Mouse (Mus musculus) bone marrow macrophage, adult 2 months (primary cell): ENCODE measurements around the gene Lrrtm3. TPM values are rescaled to one million over a fixed set of nuclear protein-coding genes. Genes with fewer than 3 reads are reported as not detected.

Source experiments
- H3K27ac ChIP-seq: 2 replicates; pipeline ENCODE4 v1.5.1; 2012; ENCODE audit warnings: low read depth, low read length; ENCODE audit not compliant: insufficient read depth
- H3K4me1 ChIP-seq: 2 replicates; pipeline ENCODE4 v1.6.1; 2012; ENCODE audit warnings: low read length; ENCODE audit not compliant: control insufficient read depth, insufficient read depth
- H3K4me3 ChIP-seq: 2 replicates; pipeline ENCODE4 v1.5.1; 2012; ENCODE audit warnings: mild to moderate bottlenecking, low read length, moderate library complexity; ENCODE audit not compliant: insufficient read depth
- CTCF ChIP-seq: IDR thresholded peaks from 2 replicates; pipeline ENCODE4 v1.5.1; 2012; ENCODE audit warnings: low read depth, mild to moderate bottlenecking, low read length, moderate library complexity
- POLR2A ChIP-seq: IDR thresholded peaks from 2 replicates; pipeline ENCODE4 v1.6.1; 2012; ENCODE audit warnings: mild to moderate bottlenecking, low read depth, low read length, borderline replicate concordance
- polyA plus RNA-seq: library from polyadenylated mRNA; stranded (reverse); fragments of >200 nt; gene quantifications from 2 replicates; pipeline ENCODE4 v1.2.4, GENCODE M21; 2012; ENCODE audit not compliant: missing spikeins, insufficient read depth, insufficient read length

Lrrtm3 gene
- not detected in 2 replicates for polyA plus RNA-seq

GRCm38 (mm10) chr10:64089680-64090460, at the start of gene Lrrtm3:
Lrrtm3 (minus strand) TSS chr10:64090277.
- TF ChIP-seq CTCF, result no peak
- TF ChIP-seq POLR2A, result no peak
- H3K27ac ChIP-seq, result no peak within 1 kb of the TSS
- H3K4me1 ChIP-seq, result no peaks in the 10 kb centered on the region
- H3K4me3 ChIP-seq, result no peak within 1 kb of the TSS

- Histone ChIP-seq H3K4me1 (no peaks in the 10 kb centered on the region), H3K27ac (no peak overlapping the region), H3K4me3 (no peak overlapping the region)
- no peak for TF ChIP-seq POLR2A
- no peak for TF ChIP-seq CTCF
These were observed 45.4 kb upstream of the Lrrtm3 start for GRCm38 (mm10) chr10:64135481-64135880.

GRCm38 (mm10) chr10:64133461-64133860, 43.4 kb upstream of the Lrrtm3 start:
- no peak for TF ChIP-seq POLR2A
- H3K4me1 ChIP-seq, result no peaks in the 10 kb centered on the region
- no peak overlapping the region for H3K27ac ChIP-seq
- no peak overlapping the region for H3K4me3 ChIP-seq

GRCm38 (mm10) chr10:64130397-64131150, 40.5 kb upstream of the Lrrtm3 start:
- TF ChIP-seq CTCF (no peak), POLR2A (no peak)
- no peak overlapping the region for H3K4me3 ChIP-seq

GRCm38 (mm10) chr10:64118833-64119232, 28.8 kb upstream of the Lrrtm3 start:
- TF ChIP-seq CTCF, result no peak
- no peak for TF ChIP-seq POLR2A
- Histone ChIP-seq H3K4me1 (no peaks in the 10 kb centered on the region), H3K27ac (no peak overlapping the region), H3K4me3 (no peak overlapping the region)

More at GRCm38 (mm10) chr10:64130397-64131150, 40.5 kb upstream of the Lrrtm3 start:
- no peak overlapping the region for H3K27ac ChIP-seq
- no peaks in the 10 kb centered on the region for H3K4me1 ChIP-seq

GRCm38 (mm10) chr10:64115246-64115645, 25.2 kb upstream of the Lrrtm3 start:
- Histone ChIP-seq H3K4me3 (no peak overlapping the region), H3K4me1 (no peaks in the 10 kb centered on the region), H3K27ac (no peak overlapping the region)
- TF ChIP-seq CTCF, result no peak
- no peak for TF ChIP-seq POLR2A

- H3K4me3 ChIP-seq, result no peak overlapping the region
- H3K27ac ChIP-seq, result no peak overlapping the region
- no peaks in the 10 kb centered on the region for H3K4me1 ChIP-seq
- TF ChIP-seq CTCF (no peak), POLR2A (no peak)
These were observed 6.5 kb upstream of the Lrrtm3 start for GRCm38 (mm10) chr10:64096532-64096931.

GRCm38 (mm10) chr10:64088774-64089460, 1.2 kb downstream of the Lrrtm3 start:
- Histone ChIP-seq H3K4me1 (no peaks in the 10 kb centered on the region), H3K27ac (no peak overlapping the region), H3K4me3 (no peak overlapping the region)
- TF ChIP-seq CTCF (no peak), POLR2A (no peak)

GRCm38 (mm10) chr10:64087936-64088773, 1.9 kb downstream of the Lrrtm3 start:
- H3K4me3 ChIP-seq, result no peak overlapping the region
- no peak for TF ChIP-seq CTCF
- TF ChIP-seq POLR2A, result no peak
- H3K4me1 ChIP-seq, result no peaks in the 10 kb centered on the region
- no peak overlapping the region for H3K27ac ChIP-seq
